Mouse (Mus musculus): ENCODE measurements around the gene Gabrb1.

Gene Gabrb1

DNA sequence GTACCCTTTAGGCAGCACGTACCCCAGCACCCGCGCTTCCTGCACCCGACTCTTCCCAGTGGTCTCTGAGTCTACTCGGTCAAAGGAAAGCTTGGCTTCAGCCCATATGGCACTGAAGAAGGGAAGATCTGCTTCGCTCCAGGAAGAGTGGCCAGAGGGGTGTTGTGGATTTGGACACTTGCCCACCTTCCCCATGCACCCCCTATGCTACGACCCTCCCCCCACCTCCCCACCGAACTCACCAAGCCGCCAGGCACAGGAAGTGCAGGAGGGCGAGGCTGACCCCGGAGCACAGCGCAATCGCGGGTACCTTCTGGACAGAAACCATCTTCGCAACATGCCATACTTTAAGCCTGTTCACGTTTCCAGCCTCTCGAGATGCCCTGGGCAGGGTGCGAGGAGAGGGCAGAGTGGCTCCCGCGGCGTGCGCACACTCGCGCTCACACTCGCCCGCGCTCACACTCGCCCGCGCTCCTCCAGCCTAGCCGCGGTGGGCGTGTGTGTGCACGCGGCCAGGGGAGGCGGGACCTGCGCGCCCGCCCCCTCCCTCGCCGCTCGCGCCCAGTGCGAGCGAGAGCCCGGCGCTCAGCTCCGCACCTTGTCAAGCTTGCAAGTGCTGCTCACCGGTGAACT is at the start of gene Gabrb1:
Gabrb1 (plus strand) TSS at position 632 of the 633 bp plus-strand sequence.
- peak in 1 of 2 experiments; percentile 27 for DNase-seq

DNA sequence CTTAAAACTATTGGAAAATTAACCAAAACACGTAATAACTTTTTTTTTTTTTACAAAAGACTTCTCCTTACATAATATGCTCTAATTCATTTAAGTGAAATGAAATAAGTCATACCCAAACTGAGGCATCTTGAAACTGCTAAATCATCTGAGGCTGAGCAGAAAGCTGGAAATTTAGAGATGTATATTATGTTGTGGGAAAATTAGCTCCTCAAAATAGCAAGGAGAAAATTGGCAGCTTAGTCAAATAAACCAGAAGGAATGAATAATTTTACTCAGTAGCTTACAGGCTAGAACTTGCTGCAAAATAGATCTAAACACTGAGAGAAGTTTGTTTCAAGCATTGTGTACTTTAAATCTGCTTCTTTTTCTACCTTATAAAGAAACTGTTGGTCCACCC is 49.2 kb upstream of the Gabrb1 start:
- DNase-seq: no peak

GRCm38 (mm10) chr5:71614311-71614710 is 43.6 kb upstream of the Gabrb1 start:
- no peak for DNase-seq

GRCm38 (mm10) chr5:71616734-71617133 is 41.2 kb upstream of the Gabrb1 start:
- DNase-seq: no peak

GRCm38 (mm10) chr5:71627820-71628219 is 30.1 kb upstream of the Gabrb1 start:
- no peak for DNase-seq

DNA sequence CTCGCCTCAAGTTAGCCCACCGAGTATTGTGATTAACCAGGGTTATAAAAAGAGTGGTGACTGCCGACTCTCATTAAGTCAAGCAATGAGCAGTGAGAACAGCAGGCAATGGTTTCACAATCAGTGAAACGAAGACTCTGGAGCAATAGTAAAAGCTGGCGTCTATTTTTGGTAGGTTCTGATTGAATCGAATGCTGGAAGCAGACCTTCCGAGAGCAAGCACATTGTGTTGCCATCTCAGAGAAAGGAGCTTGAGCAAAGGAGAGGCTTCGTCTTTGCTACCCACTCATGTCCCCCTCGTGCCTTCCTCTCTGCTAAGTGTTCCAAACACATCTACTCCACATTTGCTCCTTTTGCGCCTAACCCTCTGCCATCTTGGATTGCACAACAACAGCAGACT is 18.1 kb upstream of the Gabrb1 start:
- no peak for DNase-seq

DNA sequence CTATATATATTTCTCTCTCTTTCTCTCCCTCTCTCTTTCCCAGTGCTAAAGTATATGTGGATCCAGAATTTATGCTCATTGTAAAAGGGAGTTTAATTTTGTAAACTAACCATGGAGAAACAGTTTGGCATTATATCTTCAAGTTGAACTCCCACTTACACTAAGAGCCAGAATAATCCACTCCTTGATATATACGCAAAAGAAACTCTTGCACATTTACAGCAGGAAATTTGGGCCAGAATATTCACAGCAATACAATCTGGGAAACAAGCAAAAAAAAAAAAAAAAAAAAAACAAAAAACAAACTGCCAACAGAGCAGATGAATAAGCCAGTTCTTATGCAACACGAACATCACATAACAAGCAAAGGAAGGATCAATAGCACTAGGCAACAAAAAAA is 9.8 kb upstream of the Gabrb1 start:
- no peak for DNase-seq

GRCm38 (mm10) chr5:71654056-71654455 is 3.9 kb upstream of the Gabrb1 start:
- no peak for DNase-seq

- DNase-seq: no peak
These were observed 1.1 kb upstream of the Gabrb1 start for GRCm38 (mm10) chr5:71656771-71657170.

DNA sequence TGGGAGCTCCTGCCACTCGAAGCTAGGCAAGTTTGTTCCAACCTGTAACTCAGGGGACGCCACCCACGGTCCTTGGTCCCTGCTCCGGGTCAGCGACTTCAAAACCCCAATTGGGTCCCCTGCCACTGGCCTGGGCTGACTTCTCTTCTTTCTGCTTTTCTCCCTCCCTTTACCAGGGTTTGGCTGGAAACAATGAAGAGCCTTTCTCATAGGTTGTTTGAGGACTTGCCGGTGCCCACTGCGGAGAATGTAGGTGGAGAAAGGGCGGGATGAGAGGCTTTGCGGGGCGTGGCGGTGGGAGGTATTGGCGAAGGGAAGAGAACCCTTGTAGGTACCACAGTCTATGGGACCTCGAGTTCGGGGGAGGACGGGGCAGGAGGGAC is 193 bp downstream of the Gabrb1 start, which contains the start of gene Gabra4:
Gabra4 (minus strand) TSS at position 194 of the 383 bp plus-strand sequence.
- peak; percentile 6 to 25 for DNase-seq

DNA sequence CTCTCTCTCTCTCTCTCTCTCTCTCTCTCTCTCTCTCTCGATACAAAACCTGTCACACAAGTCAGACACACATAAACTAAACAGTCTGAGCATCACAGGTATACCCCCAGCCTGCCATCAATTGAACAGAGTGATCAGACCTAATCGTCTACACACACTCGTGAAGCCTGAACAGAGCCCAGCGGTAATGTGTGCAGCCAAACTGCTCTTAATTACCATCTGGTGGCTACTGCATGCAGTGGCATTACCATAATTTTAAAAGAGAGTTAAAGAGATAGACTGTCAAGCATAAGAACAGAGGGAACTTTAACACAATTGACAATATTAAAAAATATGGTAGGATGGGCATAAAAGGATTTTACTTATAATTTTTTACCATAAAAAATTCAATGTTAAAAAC is 7.7 kb downstream of the Gabrb1 start:
- no peak for DNase-seq

DNA sequence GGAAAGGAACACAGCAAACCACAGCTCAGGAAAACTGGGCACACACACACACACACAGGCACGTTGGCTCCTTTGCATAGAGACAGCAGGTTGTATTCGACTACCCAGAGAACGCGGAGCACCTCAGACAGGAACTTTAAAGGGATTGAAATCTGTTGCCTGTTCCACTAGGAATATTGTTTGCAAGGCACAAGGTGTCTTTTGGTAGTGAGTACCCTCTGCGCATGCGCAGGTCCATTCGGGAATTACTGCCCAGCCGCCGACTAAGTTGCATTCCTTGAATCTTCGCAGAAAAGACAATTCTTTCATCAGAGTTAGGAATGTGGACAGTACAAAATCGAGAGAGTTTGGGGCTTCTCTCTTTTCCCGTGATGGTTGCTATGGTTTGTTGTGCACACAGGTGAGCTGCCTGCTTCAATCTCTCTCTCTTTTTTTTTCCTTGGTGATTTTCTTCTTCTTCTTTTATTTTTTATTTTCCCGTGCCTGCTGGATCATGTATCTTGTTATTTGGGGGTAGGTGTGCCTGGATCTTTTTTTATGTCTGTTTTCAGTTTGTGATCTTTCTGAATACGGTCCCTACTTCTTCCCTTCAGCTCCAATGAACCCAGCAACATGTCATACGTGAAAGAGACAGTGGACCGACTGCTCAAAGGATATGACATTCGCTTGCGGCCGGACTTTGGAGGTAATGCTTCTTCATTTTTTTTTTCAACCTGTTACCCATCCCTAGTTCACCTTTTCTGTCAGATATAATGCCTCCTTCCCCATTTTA is 42.0 kb downstream of the Gabrb1 start:
- DNase-seq: peak; percentile 13 to 53

DNA sequence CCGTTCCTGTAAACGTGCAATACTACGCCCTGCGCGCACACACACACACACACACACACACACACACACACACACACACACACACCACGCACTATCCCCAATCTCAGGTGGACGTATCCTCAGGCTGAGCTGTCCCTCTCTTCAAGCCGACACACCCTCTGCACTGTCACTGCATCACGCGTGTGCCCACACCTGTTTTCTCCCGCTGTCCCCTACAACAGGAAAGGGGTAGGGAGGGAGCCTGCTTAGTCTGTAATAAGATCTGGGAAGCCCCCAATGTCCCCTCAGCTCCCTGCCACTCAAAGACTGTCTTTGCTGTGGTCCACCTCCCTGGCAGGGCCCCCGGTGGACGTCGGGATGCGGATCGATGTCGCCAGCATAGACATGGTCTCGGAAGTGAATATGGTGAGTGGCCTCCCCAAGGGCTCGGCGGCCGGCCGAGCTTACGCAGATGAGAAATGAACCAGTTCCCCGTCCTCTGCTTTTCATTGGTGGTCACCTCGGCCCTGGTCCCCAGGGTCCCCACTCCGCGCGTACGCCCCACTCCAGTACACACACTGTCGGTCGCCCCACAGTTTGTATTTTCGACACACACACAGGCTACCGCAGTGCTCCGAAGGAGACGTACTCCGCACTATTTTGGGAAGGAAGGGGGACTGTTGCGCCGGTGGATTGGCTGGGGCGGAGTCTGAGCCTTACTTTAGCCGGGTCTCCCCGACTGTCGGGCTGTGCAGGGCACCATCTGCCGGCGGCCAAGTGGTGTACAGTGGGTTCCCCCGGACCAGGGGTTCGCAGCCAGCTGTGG is 42.8 kb downstream of the Gabrb1 start:
- peak; percentile 2 to 32 for DNase-seq

DNA sequence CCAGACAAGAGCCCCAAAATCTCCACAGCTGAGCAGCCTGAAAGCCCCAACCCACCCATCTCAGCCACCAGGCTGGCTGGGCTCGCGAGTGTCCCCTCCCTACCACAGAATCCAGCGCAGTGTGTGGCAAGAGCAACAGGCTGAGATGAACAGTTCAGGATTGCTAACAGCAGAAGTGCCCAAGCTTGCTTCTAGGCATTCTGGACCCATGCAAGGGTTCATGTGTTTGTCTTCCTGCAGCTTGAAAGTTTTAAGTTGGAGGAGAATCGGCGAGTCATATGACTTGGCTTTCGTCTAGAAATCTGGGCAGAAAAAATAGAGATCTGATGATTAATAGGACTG is 43.3 kb downstream of the Gabrb1 start:
- no peak for DNase-seq

GRCm38 (mm10) chr5:71732931-71733792 is 75.2 kb downstream of the Gabrb1 start:
- no peak for DNase-seq

DNA sequence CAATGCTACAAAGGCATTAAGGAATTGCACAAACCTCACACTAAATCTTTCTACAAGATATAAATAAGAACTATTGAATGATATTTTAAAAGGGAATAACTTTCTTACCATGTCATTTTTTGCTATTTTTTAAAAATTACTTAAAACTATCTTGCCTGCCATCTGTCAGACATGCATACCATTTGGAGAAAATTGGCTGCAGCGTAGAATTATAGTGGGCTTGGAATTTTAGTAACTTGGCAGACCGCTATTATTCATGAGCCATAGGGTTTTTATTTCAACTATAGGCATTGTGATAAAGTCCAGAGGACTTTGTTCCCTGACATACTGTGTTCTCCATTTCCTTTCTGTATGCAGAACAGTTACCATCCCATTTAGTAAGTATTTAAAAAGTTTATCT is 89.5 kb downstream of the Gabrb1 start:
- no peak for DNase-seq

DNA sequence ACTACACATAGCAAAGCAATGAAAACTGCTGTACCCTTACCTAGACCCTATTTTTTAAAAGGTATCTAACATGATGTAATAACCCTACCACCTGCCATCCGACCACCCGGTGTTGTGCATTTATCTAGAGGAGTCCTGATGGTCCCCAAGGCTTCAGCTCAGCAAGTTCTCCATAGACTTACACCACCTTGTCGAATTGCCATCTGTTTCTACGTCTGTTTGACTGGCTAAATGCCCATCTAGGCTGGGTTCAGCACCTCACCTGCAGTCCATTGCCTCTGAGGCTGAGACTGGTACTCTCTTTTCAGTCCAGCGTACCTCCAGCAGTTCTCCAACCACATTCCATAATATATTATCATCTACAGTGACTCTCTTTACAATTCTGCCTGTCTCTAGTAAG is 96.1 kb downstream of the Gabrb1 start:
- no peak for DNase-seq

DNA sequence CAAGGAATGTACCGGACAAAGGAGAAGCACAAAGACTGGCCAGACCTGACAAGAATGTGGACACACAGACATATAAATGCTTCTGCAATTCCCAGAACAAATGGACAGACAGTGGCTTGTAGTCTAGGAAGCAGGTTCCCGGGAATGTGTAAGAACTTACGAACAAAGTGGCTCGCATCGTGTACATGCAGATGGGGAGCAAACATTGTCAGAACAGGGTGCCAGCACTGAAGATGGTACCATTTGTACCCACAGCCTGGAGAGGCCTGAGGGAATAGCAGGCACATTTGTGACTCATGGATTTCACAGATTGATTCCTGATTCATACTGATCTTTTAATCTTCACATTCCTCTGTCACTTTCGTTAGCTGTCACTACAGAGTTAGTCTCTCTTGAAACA is 103.2 kb downstream of the Gabrb1 start:
- no peak for DNase-seq

- DNase-seq: no peak
These were observed 123.7 kb downstream of the Gabrb1 start for GRCm38 (mm10) chr5:71781514-71782179.

DNA sequence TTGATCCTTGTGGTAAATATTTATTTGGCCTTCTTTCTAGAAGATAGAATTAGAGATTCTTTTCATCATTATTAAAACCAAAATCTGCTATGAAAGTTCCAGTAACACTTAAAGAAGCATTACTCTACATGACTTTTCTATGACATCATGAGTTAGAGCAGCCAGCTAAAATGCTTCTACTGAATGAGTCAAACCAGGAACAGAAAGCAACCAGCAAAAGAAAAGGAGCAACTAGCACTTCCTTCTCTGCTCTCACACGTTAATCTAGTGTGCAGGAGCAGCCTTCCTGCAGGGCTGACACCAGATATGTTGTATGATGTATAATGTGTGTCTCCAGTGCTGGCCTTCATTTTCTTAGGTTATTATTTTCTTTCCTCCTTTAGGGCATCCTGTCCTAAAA is 164.9 kb downstream of the Gabrb1 start:
- no peak for DNase-seq

DNA sequence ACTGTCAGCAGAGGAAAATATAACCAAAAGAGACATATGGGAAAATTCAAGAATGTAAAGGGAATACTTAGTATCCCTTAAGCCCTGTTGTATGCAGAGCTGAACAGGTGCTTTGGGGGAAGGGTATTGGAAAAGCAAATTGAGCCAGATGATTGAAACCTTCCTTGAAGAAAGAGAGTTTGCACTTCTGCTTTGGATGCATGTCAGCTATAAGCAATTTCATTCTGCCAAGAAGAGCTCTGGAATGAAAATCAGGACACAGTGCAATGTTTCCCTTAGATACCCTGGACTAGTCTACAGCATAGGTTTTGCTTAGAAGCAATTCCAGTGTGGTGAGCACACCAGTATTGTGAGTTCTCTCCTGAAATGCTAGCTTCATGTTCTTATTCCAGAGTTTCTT is 170.4 kb downstream of the Gabrb1 start:
- DNase-seq: no peak

DNA sequence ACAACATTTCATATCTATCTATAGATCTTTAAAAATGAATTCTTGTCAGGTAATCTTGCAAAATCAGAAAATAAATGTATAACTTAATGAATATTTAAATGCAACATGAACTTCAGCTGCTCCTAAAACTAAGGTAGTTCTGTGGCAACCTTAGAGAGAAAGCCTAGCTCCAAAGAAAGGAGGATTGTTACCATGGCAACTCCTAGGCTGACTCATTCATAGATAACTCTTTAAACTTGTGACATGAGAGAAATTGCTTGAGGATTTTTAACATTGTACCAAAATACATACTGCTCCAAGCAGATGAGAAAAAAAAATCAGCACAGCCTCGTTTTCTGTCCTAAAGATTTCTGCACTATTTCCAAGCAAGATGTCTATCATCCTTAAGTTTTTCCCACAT is 171.1 kb downstream of the Gabrb1 start:
- DNase-seq: no peak
